Mouse (Mus musculus) CH12.LX (cell line): ENCODE data around the gene Fstl4. TPM values are rescaled to one million over a fixed set of nuclear protein-coding genes. Genes with fewer than 3 reads are reported as not detected.

Source experiments
- DNase-seq: peaks from one replicate; pipeline ENCODE4 v3.0.0-alpha.2; 2013; ENCODE audit errors: extremely low read depth
- H3K27ac ChIP-seq: 2 replicates; pipeline ENCODE4 v1.5.1; 2012; ENCODE audit warnings: low read depth, mild to moderate bottlenecking, control low read depth, moderate library complexity; ENCODE audit not compliant: insufficient read depth
- H3K27me3 ChIP-seq: replicated peaks from 2 replicates; pipeline ENCODE3; 2012; ENCODE audit warnings: inconsistent platforms
- H3K36me3 ChIP-seq, 2 experiments: replicated peaks in 1 of 2; 2 replicates each; pipeline versions ENCODE3 to v1.6.1; 2012; ENCODE audit warnings: inconsistent platforms in 1 of 2, low read length in 1 of 2, mild to moderate bottlenecking in 1 of 2, mixed read lengths in 1 of 2, moderate library complexity in 1 of 2; ENCODE audit not compliant: control insufficient read depth in 1 of 2, insufficient read depth in 1 of 2
- H3K4me1 ChIP-seq, 2 experiments: 2 replicates each; pipeline ENCODE4 v1.6.1; 2012; ENCODE audit warnings: inconsistent platforms in 1 of 2, moderate library complexity in 1 of 2; ENCODE audit not compliant: insufficient read depth in 2 of 2, control insufficient read depth in 1 of 2
- H3K4me2 ChIP-seq: 2 replicates; pipeline ENCODE4 v1.6.1; 2012; ENCODE audit warnings: low read depth, mild to moderate bottlenecking, control low read depth; ENCODE audit not compliant: poor library complexity, insufficient read depth, severe bottlenecking
- H3K4me3 ChIP-seq, 3 experiments: fragments of 150-350 bp in 1 of 3; sonication (generic) in 1 of 3; replicated peaks in 1 of 3; 2 replicates each; pipeline versions ENCODE3 to v1.5.1; 2011 to 2012; ENCODE audit warnings: low read depth in 2 of 3, low read length in 2 of 3, mild to moderate bottlenecking in 2 of 3, moderate library complexity in 2 of 3, control low read depth in 1 of 3, improper control_type of control experiment in 1 of 3, inconsistent platforms in 1 of 3, mixed read lengths in 1 of 3; ENCODE audit not compliant: poor library complexity in 1 of 3
- H3K79me2 ChIP-seq: replicated peaks from 2 replicates; pipeline ENCODE4 v1.6.1; 2012; ENCODE audit warnings: mild to moderate bottlenecking, moderate library complexity; ENCODE audit not compliant: control insufficient read depth, poor library complexity, insufficient read depth, severe bottlenecking; ENCODE audit errors: extremely low read depth
- H3K9ac ChIP-seq: 2 replicates; pipeline ENCODE4 v1.6.1; 2012; ENCODE audit warnings: low read depth, mild to moderate bottlenecking, control low read depth, moderate library complexity; ENCODE audit not compliant: insufficient read depth
- H3K9me3 ChIP-seq: replicated peaks from 2 replicates; pipeline ENCODE3; 2012; ENCODE audit warnings: low read length, inconsistent platforms, mixed read lengths
- CHD1 ChIP-seq: IDR thresholded peaks from 2 replicates; pipeline ENCODE4 v1.6.1; 2012; ENCODE audit warnings: low read depth, low read length, improper control_type of control experiment, inconsistent platforms
- CHD2 ChIP-seq: IDR thresholded peaks from 2 replicates; pipeline ENCODE4 v1.6.1; 2011; ENCODE audit warnings: low read length, improper control_type of control experiment
- CTCF ChIP-seq, 2 experiments: IDR thresholded peaks in 1 of 2; conservative IDR thresholded peaks in 1 of 2; 2 replicates each; pipeline ENCODE4 v1.5.1; 2011 to 2012; ENCODE audit warnings: low read depth in 2 of 2, low read length in 2 of 2, improper control_type of control experiment in 1 of 2, inconsistent platforms in 1 of 2, mild to moderate bottlenecking in 1 of 2, moderate library complexity in 1 of 2
- E2F4 ChIP-seq: IDR thresholded peaks from 2 replicates; pipeline ENCODE4 v1.6.1; 2011; ENCODE audit warnings: low read depth, low read length, improper control_type of control experiment; ENCODE audit not compliant: insufficient replicate concordance
- ELF1 ChIP-seq: IDR thresholded peaks from 2 replicates; pipeline ENCODE4 v1.6.1; 2014; ENCODE audit warnings: low read depth, mild to moderate bottlenecking, inconsistent platforms, low read length, improper control_type of control experiment
- ETS1 ChIP-seq: conservative IDR thresholded peaks from 2 replicates; pipeline ENCODE4 v1.6.1; 2012; ENCODE audit warnings: low read depth, mild to moderate bottlenecking, inconsistent platforms, low read length, improper control_type of control experiment, moderate library complexity
- KAT2A ChIP-seq: IDR thresholded peaks from 2 replicates; pipeline ENCODE4 v1.6.1; 2012; ENCODE audit warnings: low read length, improper control_type of control experiment, inconsistent platforms; ENCODE audit not compliant: insufficient replicate concordance
- MAZ ChIP-seq: IDR thresholded peaks from 2 replicates; pipeline ENCODE4 v1.6.1; 2012; ENCODE audit warnings: low read depth, mild to moderate bottlenecking, inconsistent platforms, low read length, improper control_type of control experiment, moderate library complexity
- MEF2A ChIP-seq: IDR thresholded peaks from 2 replicates; pipeline ENCODE4 v1.6.1; 2014; ENCODE audit warnings: low read depth, mild to moderate bottlenecking, inconsistent platforms, low read length, improper control_type of control experiment, borderline replicate concordance
- MXI1 ChIP-seq: IDR thresholded peaks from 2 replicates; pipeline ENCODE4 v1.6.1; 2011; ENCODE audit warnings: mild to moderate bottlenecking, low read depth, low read length, improper control_type of control experiment
- MYC ChIP-seq: IDR thresholded peaks from 2 replicates; pipeline ENCODE4 v1.6.1; 2011; ENCODE audit warnings: low read depth, mild to moderate bottlenecking, improper control_type of control experiment, low read length
- PAX5 ChIP-seq: IDR thresholded peaks from 2 replicates; pipeline ENCODE4 v1.6.1; 2012; ENCODE audit warnings: low read length, inconsistent platforms, mixed read lengths
- POLR2AphosphoS2 ChIP-seq: IDR thresholded peaks from 2 replicates; pipeline ENCODE4 v1.6.1; 2011; ENCODE audit warnings: low read depth, low read length, improper control_type of control experiment
- RAD21 ChIP-seq: IDR thresholded peaks from 2 replicates; pipeline ENCODE4 v1.6.1; 2011; ENCODE audit warnings: low read depth, mild to moderate bottlenecking, low read length, improper control_type of control experiment, moderate library complexity
- TBP ChIP-seq: conservative IDR thresholded peaks from 2 replicates; pipeline ENCODE4 v1.6.1; 2011; ENCODE audit warnings: low read depth, low read length, improper control_type of control experiment
- TCF12 ChIP-seq: IDR thresholded peaks from 2 replicates; pipeline ENCODE4 v1.6.1; 2014; ENCODE audit warnings: low read depth, mild to moderate bottlenecking, inconsistent platforms, low read length, improper control_type of control experiment
- UBTF ChIP-seq: IDR thresholded peaks from 2 replicates; pipeline ENCODE4 v1.6.1; 2012; ENCODE audit warnings: low read depth, mild to moderate bottlenecking, inconsistent platforms, low read length, improper control_type of control experiment, moderate library complexity
- ZMIZ1 ChIP-seq: IDR thresholded peaks from 2 replicates; pipeline ENCODE4 v1.6.1; 2012; ENCODE audit warnings: low read depth, mild to moderate bottlenecking, inconsistent platforms, low read length, improper control_type of control experiment
- ZNF384 ChIP-seq: IDR thresholded peaks from 2 replicates; pipeline ENCODE4 v1.6.1; 2012; ENCODE audit warnings: low read depth, low read length, improper control_type of control experiment, inconsistent platforms
- dilution Hi-C: fragments of 300-500 bp; cut with MboI; formaldehyde crosslinking; loops from 2 replicates; pipeline ENCODE4 v1.14.3; 2020; ENCODE audit warnings: low sequenced_read_pairs; ENCODE audit not compliant: extremely low pct_unique_long_range_greater_than_20kb, extremely low pct_ligation_motif_present
- in situ Hi-C: fragments of 300-500 bp; cut with MboI; formaldehyde crosslinking; loops from 3 replicates; pipeline ENCODE4 v1.14.3; 2019; ENCODE audit warnings: low sequenced_read_pairs, low pct_ligation_motif_present, low pct_unique_long_range_greater_than_20kb, mixed read lengths
- polyA plus RNA-seq: library from polyadenylated mRNA; unstranded; fragments of >175 nt; gene quantifications from 2 replicates; pipeline ENCODE4 v1.2.1, GENCODE M21; 2012; ENCODE audit warnings: low read depth; ENCODE audit not compliant: insufficient read length
- total RNA-seq, 2 experiments: library from RNA; depleted of rRNA; stranded (reverse); fragments of 300-350 nt in 1 of 2; fragments of >200 nt in 1 of 2; gene quantifications; 2 replicates each; pipeline ENCODE4 v1.2.3; 2012 to 2014

Gene Fstl4
- total and polyA plus RNA-seq, 3 experiments, result not detected

DNA sequence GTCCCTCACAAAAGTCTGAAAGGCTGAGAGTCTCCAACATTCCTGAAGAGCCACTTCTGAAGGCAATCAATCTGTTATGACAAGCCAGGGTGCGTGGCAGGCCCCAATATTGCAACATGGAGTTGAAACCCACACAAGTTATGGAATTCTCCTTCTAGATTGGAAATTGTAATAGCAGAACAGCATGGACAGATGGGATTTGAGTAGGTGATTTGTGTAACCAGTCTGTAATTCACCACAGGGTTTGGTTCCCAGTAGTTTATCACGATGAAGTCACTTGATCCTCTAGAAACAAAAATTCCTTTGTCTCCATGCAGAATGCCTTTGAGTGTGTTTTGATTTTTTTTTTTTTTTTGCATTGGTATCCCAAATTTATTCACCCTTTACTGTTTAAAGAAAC lies 159.8 kb downstream of the Fstl4 start (continued):
- no peak for TF ChIP-seq UBTF

- no peak for DNase-seq
- Histone ChIP-seq H3K79me2 (no peaks in the 10 kb centered on the region), H3K27ac (no peak overlapping the region), H3K36me3 (no peaks in the 10 kb centered on the region), H3K9me3 (no peaks in the 10 kb centered on the region), H3K4me2 (no peak overlapping the region), H3K9ac (no peak overlapping the region), H3K27me3 (peaks cover 90% of the 10 kb centered on the region), H3K4me3 (no peak overlapping the region), H3K4me1 (no peaks in the 10 kb centered on the region)
- dilution Hi-C loops (no loop called here), in situ Hi-C loops (no loop called here)
- TF ChIP-seq MYC (no peak), MEF2A (no peak), E2F4 (no peak), UBTF (no peak), ELF1 (no peak), TBP (no peak), KAT2A (no peak)
Observed at GRCm38 (mm10) chr11:52928321-52928720, 163.9 kb downstream of the Fstl4 start.

GRCm38 (mm10) chr11:52939336-52940070 lies 175.1 kb downstream of the Fstl4 start:
- H3K27ac ChIP-seq, result no peak overlapping the region
- in situ Hi-C loops (no loop called here), dilution Hi-C loops (no loop called here)
- H3K36me3 ChIP-seq, result no peaks in the 10 kb centered on the region
- H3K4me2 ChIP-seq, result no peak overlapping the region
- no peak overlapping the region for H3K4me3 ChIP-seq
- TF ChIP-seq CHD1, result no peak
- TF ChIP-seq MAZ, result no peak
- TF ChIP-seq CTCF (conservative IDR thresholded peaks at IDR 0.05 in 1 of 2, IDR thresholded peaks at IDR 0.05 in 1 of 2; ENCODE audit: low read depth in 2 of 2, low read length in 2 of 2), result no peak
- no peak for TF ChIP-seq ZMIZ1
- no peak for TF ChIP-seq MXI1
- no peak for TF ChIP-seq TBP
- TF ChIP-seq ZNF384, result no peak
- TF ChIP-seq ELF1, result no peak
- no peak for TF ChIP-seq CHD2
- TF ChIP-seq RAD21, result no peak
- TF ChIP-seq POLR2AphosphoS2, result no peak
- TF ChIP-seq ETS1, result no peak
- no peak for TF ChIP-seq TCF12
- TF ChIP-seq MYC, result no peak
- no peak for TF ChIP-seq PAX5
- DNase-seq, result no peak
- no peaks in the 10 kb centered on the region for H3K79me2 ChIP-seq
- H3K4me1 ChIP-seq, result no peaks in the 10 kb centered on the region
- no peaks in the 10 kb centered on the region for H3K9me3 ChIP-seq
- peaks cover 88% of the 10 kb centered on the region for H3K27me3 ChIP-seq
- H3K9ac ChIP-seq, result no peak overlapping the region
